In the genomic region with DNA sequence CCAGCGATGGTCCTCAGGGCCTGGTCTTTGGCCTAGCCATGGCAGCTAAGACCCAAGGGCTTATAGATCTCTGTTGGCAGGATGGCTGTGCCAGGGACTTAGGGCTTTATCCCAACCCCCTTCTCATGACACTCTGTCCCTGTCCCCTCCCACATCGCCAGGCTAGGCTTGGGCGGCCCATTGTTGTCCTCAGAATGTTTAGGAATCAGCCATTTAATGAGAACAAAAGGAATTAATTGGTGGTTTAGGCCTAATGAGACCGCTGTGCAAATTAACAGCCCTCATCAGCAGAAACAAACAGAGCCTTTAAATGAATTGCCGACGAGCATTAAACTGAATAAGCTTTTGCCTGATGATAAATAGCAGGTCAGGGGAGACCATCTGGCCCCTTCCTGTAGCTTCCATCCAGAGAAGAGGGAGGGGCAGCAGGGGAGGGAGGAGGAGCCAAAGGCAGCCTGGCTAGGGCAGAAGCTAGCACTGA, we compare ENCODE assay signal across 8 mouse cellular contexts.
A peak's percentile ranks its signal among the peaks of the same experiment; 100 is the strongest.
DNase-seq lines count a peak whose midpoint lies in the region; ATAC-seq and TF ChIP-seq lines count a peak whose summit lies in the region.

No protein-coding gene starts in this region.

- no peak overlapping the region for H3K4me3 ChIP-seq in liver, postnatal 0 days (ENCODE audit: low read depth, low read length)
- no peak overlapping the region for H3K4me3 ChIP-seq in forebrain, embryonic 16.5 days (replicated peaks; ENCODE audit: low read length)
- no peak overlapping the region for H3K4me3 ChIP-seq in limb, embryonic 10.5 days

- H3K27me3 ChIP-seq in liver, postnatal 0 days (ENCODE audit: insufficient read depth, low read length) = 0 out of 2 replicates have a peak, but pooled peaks cover 7% of the 10 kb centered on the region
- H3K27me3 ChIP-seq in forebrain, embryonic 16.5 days (replicated peaks; ENCODE audit: control insufficient read depth, insufficient read depth, low read length) = peaks cover 23% of the 10 kb centered on the region
- no peaks in the 10 kb centered on the region for H3K27me3 ChIP-seq in limb, embryonic 10.5 days (ENCODE audit: low read depth, poor library complexity, severe bottlenecking)

- H3K4me2 ChIP-seq in liver, postnatal 0 days (ENCODE audit: low read depth, low read length) = no peak overlapping the region
- no peak overlapping the region for H3K4me2 ChIP-seq in forebrain, embryonic 16.5 days (ENCODE audit: low read length)

- 47% methylated on average over 6 of the region's 6 CpGs for WGBS in liver, postnatal 0 days (ENCODE audit: insufficient replicate concordance)
- WGBS in forebrain, embryonic 16.5 days = 7% methylated on average over 6 of the region's 6 CpGs
- 30% methylated on average over 6 of the region's 6 CpGs for WGBS in limb, embryonic 10.5 days

- TF ChIP-seq CTCF in liver, postnatal 0 days (IDR thresholded peaks at IDR 0.05; ENCODE audit: low read depth) = no peak

- no peak overlapping the region for H3K9ac ChIP-seq in liver, postnatal 0 days (replicated peaks)
- H3K9ac ChIP-seq in forebrain, embryonic 16.5 days (replicated peaks; ENCODE audit: low read depth, low read length) = no peak overlapping the region

- no peak overlapping the region for H3K27ac ChIP-seq in liver, postnatal 0 days (ENCODE audit: low read depth)
- H3K27ac ChIP-seq in forebrain, embryonic 16.5 days (ENCODE audit: low read length) = peak overlapping the region; percentile 76
- no peak overlapping the region for H3K27ac ChIP-seq in limb, embryonic 10.5 days

- no peak for ATAC-seq in liver, postnatal 0 days
- ATAC-seq in forebrain, embryonic 16.5 days = peak; percentile 97

- intact Hi-C loops in left cerebral cortex, postnatal 36 days (cut with DNase I) = no loop called here

- H3K4me1 ChIP-seq in liver, postnatal 0 days (ENCODE audit: insufficient read depth) = no peaks in the 10 kb centered on the region
- H3K4me1 ChIP-seq in forebrain, embryonic 16.5 days (replicated peaks; ENCODE audit: control insufficient read depth, insufficient read depth, low read length) = peaks cover 15% of the 10 kb centered on the region
- H3K4me1 ChIP-seq in limb, embryonic 10.5 days = peaks cover 19% of the 10 kb centered on the region

- no peak for TF ChIP-seq EP300 in liver, postnatal 0 days (IDR thresholded peaks at IDR 0.05; ENCODE audit: low read depth)

- DNase-seq in liver = peak; percentile 17
- DNase-seq in liver, postnatal 0 days = no peak
- DNase-seq in limb, embryonic 10.5 days (ENCODE audit: low spot score) = peak; percentile 41
- peak; percentile 77 for DNase-seq in retina, postnatal 7 days (ENCODE audit: low read depth, low spot score)
- no peak for DNase-seq in left cerebral cortex, postnatal 36 days (ENCODE audit: low spot score in 2 of 2)
- no peak for DNase-seq in right cerebral cortex, postnatal 14 days
- DNase-seq in urinary bladder, postnatal 36 days (ENCODE audit: low spot score in 2 of 2) = no peak

- H3K36me3 ChIP-seq in liver, postnatal 0 days (replicated peaks; ENCODE audit: insufficient read depth, low read length) = no peaks in the 10 kb centered on the region
- no peaks in the 10 kb centered on the region for H3K36me3 ChIP-seq in forebrain, embryonic 16.5 days (ENCODE audit: control insufficient read depth, insufficient read depth)
- H3K36me3 ChIP-seq in limb, embryonic 10.5 days = no peaks in the 10 kb centered on the region

- H3K9me3 ChIP-seq in liver, postnatal 0 days (ENCODE audit: low read length) = peaks cover 2% of the 10 kb centered on the region; the same call in 1 of the 2 replicates
- peaks cover 13% of the 10 kb centered on the region for H3K9me3 ChIP-seq in forebrain, embryonic 16.5 days (ENCODE audit: control insufficient read depth, low read length)
- H3K9me3 ChIP-seq in limb, embryonic 10.5 days (replicated peaks) = no peaks in the 10 kb centered on the region

Comparison
In these comparisons a context has a peak if more than half of its experiments do, and no peak if none do; other contexts are left out.
1. DNase-seq: peak in liver (single experiment), limb, embryonic 10.5 days (single experiment) and retina, postnatal 7 days (single experiment); none in liver, postnatal 0 days (single experiment), left cerebral cortex, postnatal 36 days (0 of 2), right cerebral cortex, postnatal 14 days (single experiment) and urinary bladder, postnatal 36 days (0 of 2).